Mouse (Mus musculus): ENCODE measurements around the gene Krt33a.

Krt33a gene

DNA sequence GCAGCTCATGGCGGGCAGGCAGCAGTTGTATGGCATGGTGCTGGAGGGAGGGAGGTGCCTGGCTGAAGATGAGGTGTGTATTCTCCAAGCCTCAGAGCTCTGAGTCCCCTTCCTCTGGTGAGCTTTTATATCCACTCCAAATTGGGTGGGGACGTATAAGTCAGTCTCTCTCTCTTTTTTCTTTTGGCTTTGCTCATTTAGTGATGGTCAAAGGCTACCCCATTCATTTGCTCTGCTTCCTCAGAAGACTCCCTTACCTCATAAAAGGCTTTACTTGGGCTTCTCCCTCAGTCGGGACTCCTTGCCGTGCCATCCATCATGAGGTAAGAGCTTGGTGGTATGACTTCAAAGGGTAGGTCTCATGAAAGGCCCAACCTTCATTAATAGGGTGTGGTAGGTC lies at the start of gene Krt33a:
Krt33a (minus strand) TSS at position 101 of the 400 bp plus-strand sequence.
- no peak for DNase-seq

DNA sequence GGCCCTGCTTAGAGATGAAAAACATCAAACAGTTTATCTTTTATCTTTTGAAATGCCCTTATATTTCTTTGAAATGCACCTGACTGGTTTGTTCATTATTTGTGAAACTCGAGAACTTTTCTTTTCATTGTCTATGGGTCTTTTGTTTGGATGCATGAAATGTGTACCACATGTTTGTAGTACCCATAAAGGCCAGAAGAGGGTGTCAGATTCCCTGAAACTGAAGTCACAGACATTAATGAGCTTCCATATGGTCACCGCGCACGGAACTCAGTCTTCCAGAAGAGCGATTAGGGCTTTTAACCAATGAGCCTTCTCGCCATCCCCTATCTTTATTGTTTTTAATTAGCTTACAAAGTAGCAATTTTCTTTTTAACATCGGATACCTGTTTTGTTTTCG lies 42.9 kb upstream of the Krt33a start:
- DNase-seq: no peak

DNA sequence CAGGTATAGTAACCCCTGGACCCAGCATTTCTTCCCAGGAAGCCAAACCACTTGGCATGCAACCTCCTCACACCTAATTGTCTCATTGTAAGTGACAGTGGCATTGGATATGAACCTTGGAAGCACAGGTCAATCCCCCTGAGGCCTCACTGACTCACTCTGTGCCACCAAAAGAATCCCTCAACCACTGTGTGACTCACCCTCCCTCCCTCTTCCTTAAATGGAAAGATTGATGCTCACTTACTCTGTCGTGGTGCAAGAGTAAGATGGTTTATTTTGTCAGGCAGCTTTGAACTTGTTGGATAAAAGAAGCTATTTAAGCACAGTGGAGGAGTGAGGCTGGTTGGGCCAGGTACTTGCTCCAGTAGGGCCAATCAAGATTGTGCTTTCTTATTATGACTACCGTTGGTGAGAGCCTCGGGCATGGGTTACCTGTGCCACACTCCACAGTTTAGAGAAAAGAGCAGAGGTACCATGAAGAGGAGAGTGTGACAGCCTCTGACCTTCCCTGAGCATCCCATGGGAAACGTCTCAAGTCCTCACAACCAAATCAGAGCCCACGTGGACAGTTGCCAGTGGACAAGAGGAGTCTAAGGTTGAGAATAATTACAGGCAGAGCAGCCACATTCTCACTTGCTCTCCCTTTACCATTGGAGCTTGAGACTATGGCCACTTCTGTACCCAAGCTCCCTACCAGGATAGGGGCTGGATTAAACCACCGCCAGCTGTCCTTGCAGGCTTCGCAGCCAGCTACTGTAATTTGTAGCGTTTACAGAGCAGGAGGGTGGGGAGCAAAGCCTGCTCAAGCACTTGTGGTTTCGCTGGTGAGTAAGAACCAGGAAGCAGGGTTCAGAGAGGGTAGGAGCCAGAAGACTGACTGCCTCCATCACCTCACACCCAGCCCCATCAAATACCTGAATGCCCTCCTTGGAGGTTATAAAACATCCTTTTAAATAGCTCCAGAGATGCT lies 40.0 kb upstream of the Krt33a start:
- DNase-seq: no peak

DNA sequence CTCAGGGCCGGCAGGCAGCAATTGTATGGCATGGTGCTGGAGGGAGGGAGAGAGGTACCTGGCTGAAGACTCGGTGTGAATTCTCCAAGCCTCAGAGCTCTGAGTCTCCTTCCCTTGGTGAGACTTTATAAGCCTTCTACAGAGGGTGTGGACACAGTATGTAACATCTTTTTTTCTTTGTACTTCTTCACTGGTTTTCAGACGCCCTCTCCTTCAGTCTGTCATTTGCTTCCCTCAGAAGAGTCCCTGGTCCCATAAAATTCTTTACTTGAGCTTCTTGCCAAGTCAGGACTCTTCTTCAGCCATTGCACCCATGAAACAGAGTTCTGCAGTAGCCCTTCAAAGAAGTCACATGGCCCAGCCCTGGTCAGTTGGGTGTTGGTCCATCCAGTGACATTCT lies 34.4 kb upstream of the Krt33a start, which contains the start of gene Krt31:
Krt31 (minus strand) TSS at position 101 of the 400 bp plus-strand sequence.
- DNase-seq: no peak

DNA sequence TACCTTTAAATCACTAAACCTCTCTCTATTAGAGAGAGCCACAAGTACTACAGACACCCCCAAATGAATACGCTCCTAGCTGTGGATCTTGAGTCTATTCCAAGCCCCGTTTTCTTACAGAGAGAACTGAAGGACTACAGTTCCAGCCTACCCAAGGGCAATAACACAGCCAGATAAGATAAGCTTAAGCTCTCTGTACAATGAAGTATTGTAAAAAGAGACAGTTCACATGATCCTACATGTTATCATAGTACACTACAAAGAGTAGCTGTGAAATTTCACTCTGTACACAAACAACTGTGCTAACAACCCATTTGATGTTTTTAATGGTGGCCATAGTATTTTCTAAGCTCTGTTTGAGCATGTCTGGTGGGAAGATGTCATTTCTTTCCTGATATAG lies 31.2 kb upstream of the Krt33a start:
- DNase-seq: no peak

DNA sequence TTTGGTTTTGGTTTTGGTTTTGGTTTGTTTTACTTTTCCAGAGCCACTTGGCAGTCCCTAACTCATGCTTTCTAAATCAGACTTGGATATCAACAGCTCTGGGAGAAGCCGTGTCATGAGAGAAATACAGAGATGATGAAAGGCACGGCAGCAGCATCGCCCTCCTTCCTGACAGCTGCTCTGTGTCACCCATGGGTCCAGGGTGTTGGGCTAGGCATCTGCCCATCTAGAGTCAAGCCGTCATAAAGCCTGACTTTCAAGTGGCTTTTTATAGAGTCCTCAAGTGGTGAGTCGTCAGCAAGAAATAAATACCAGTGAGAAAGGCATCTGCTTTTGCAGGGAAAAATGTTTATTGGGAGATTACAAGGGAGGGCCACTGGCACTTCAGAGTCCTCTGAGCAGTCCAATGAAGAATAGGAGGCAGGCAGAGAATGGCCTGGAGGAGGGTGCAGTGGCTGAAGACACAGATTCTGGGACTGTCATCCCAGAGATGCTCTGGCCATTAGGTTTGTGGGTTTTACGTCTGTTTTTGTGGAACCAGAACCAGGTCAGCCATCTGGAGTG lies 30.4 kb upstream of the Krt33a start:
- DNase-seq: no peak

DNA sequence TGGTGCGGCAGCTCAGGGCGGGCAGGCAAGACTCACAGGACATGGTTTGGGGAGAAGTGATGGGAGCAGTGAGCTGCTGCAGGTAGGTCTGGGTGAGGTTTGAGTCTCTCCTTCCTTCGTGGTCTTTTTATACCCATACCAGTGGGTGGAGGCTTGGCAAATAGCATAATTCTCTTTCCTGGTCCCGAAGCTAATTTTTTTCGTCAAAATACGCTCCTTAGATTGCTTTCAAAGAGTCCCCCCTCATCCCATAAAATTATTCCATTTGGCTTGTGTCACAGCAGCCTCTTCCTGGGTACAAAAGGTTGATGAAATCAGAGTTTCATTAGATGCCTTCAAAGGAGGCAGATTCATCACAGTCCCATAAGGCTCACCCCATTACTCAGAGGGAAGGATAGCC lies 25.4 kb upstream of the Krt33a start, which contains the start of gene Krt34:
Krt34 (minus strand) TSS at position 101 of the 400 bp plus-strand sequence.
- no peak for DNase-seq

DNA sequence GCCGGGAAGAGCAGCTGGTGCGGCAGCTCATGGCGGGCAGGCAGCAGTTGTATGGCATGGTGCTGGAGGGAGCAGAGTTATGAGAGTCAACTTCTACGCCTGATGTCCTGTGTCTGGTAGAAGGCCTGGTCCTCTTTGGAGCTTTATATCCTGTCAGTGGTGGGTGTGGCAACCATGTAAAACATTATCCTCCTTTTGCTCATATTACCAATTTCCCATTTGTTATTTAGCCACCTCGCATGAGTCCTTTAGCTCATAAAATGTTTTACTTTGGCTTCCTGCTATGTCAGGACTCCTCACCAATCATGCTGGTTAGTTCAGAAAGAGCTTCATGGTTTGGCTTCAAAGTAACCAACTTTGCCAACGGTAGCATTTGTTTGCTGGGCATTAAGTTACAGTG lies 13.8 kb upstream of the Krt33a start, which contains the start of gene Krt33b:
Krt33b (minus strand) TSS at position 101 of the 400 bp plus-strand sequence.
- DNase-seq: no peak

DNA sequence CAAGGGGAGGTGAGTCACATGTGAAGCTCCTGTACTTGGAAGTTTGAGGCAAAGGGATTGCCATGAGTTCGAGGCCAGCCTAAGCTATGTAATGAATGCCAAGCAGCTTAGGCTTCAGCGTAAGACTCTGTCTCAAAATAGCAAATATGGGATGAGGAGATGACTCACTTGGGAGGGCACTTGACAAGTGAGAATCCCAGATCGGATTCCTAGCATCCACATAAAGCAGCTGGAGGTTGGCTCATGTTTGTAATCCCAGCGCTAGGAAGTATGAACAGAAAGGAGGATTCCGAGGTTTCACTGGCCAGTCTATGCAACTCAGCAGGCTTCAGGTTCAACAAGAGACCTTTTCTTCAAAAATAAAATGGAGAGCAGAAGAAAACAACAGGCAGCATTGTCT lies 5.4 kb upstream of the Krt33a start:
- no peak for DNase-seq

DNA sequence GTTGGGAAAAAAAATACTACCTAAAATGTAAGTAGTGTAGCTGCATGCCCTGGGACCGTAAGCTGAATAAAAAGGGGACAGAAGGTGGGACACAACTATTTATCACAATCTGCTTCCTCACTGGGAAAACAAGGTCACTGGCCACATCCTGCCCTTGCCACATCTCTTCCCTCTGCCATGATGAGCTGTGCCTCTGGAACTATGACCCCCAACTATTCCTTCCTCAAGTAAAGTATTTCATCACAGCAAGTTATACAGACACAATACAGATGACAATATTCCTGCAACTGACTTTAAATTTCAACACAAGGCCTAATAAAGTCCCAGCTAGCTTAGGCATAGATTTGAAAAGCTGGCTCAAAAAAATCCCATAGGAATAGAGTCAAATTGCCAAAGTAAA lies 3.5 kb upstream of the Krt33a start:
- no peak for DNase-seq

DNA sequence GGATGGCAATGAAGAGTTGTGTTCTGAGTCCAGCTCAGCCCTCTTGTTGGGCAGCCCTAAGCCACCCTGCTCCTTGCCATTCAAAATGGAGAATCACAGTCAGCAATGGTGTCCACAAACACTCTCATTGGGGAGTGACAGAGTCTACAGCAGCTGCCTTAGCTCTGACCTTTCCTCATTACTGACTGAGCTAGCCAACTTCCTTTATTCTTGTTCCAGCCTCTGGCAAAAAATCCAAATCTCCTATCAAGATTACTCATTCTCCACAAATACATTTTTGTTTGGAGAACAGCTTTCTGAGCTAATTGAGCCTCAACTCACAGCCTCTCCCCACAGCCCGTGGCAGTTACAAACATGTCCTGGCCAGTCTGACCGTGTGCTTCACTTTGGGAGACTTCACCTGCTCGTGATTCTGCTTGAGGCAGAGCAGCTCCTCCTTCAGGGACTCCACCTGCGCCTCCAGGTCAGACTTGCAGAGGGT lies 2.3 kb downstream of the Krt33a start:
- no peak for DNase-seq

DNA sequence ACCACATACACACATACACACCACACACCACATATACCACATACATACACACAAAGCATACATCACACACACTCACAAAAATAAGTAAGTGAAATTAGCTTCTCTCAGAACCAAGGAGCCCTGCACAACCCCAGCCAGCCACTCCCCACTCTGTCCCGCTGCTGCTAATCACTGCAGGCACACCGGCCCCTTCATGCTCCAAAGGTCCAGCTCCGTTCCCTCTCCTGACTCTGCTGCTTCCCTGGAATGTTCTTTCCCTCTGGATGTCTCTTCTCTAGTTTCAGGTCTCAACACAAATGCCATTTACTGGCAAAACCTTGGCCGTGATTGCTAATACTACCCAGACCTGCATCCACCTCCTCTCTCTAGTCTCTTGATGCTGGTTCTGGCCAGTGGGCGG lies 5.3 kb downstream of the Krt33a start:
- no peak for DNase-seq

DNA sequence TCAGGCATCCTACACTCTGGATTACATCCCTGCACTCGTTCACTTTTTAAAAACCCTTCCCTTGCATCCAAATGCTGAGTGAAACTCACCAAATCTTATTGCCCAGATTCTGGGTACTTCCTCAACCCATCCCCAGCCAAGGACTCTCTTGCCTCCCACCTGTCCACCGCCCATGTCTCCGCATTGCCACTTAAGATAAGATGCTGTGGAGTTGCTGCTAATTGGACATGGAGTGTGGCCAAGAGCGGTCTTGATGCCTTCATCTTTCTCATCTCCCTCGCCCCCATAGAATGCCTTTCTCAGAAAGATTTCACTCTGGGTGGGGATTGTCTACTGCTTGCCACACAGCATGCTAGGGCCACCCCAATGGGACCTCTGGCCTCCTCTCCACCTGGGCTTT lies 7.7 kb downstream of the Krt33a start:
- DNase-seq: no peak

DNA sequence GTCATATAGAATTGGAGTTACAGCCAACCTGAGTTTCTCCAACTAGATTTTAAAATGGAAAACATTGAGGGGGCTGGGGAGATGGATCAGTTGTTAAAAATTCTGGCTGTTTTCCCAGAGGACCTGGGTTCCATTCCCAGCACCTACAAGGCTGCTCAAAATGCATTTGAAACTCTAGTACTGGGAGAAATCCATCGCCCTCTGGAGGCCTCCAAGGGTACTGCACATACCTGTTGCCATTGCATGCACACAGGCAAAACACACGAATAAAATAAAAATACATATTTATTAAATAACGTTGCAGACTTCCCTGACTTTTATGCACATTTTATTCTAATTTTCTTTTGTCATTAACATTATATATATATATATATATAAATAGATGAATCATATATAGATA lies 9.4 kb downstream of the Krt33a start:
- no peak for DNase-seq

DNA sequence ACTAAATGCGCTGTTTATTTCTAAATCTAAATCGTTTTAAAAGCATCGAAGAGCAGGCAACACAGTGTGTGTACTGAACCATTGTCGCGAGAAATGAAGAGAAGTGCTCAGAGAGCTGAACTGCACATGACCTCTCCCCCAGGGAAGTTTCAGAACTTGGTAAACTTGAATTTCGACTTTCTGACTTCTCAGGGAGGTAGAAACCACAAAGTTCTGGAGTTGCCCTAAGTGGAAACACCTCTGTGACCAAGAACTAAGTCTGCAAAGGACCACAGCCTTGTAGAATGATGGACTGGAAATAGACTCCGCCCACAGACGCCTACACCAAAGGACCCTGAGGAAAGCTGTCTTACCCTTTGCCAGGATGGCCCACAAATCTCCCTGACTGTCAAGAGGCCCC lies 10.1 kb downstream of the Krt33a start:
- DNase-seq: no peak

DNA sequence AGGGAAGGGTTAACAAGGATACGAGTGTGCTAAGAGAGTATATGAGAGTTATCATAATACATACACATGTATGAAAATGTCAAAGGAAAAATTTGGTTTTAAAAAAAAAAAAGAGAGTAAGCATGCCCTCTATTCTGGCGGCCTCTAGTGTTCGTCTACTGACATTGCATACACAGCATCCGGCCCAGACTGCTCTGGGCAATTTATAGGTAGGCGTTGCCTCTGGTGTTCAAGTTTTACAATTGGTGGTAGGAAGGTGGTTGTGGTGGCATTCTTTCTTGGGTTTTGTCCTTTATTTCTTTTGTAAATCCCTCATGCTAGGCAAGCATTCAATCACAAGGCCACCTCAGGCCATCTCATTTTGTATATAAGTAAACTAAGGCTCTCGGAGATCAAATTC lies 11.2 kb downstream of the Krt33a start:
- no peak for DNase-seq

DNA sequence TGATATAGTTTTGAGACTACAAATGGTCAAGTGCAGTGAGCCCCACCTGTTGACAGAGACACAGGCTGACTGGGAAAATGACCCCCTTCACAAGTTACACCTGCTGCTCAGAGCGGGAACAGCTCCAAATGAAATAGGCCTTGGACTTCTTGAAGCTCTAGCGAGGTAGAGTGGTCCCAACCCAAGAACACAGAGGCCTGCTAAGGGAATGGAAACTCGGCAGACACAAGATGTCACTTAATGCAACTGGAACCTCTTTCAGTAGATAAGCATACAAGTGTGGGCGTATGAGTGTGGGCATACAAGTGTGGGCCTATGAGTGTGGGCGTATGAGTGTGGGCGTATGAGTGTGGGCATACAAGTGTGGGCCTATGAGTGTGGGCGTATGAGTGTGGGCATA lies 16.9 kb downstream of the Krt33a start:
- DNase-seq: no peak

DNA sequence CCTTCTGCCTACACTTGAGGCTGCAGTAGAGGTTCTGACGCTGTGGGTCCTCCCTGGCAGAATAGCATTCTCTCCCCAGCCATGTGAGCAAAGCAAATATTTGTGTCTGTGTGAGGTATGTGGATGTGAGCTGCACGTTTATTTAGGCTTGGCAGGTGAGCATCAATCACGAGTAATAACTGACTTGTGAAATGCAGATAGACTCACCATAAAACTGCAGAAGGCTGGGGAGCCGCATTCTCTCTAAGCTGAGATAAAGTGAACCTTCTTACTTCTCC lies 21.7 kb downstream of the Krt33a start:
- DNase-seq: no peak

DNA sequence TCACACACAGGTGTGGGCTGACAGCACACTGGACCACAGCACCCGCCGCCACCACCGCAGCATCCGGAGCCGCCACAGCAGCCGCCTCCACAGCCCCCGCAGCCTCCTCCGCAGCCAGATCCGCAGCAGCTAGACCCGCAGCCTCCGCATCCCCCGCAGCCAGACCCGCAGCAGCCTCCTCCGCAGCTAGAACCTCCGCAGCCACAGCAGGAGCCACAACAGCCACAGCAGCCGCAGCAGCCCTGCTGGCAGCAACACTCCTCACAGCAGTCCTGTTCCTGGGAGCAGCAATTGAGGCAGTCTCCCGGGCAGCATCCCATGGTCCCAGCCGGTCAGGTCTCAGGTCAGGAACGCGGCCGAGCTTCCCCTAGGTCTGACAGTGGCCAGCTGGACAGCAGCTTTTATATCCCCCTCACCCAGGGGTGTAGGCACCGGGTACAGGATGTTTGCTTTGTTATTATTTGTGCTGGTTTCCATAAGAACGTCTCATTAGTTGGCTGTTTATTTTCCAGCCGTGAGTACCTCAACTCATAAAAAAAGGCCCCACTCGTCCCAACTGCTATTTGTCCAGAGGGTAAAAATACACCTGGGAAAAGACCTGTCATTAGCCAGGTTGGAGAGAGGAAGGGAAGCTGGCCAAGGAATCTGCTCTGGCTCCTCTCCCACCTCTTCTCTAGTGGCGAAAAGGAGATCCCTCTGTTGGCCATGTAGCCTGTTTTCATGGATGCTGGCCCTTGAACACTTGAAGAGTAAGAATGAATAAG lies 22.2 kb downstream of the Krt33a start, which contains the start of gene Krtap17-1:
Krtap17-1 (minus strand) TSS at position 375 of the 764 bp plus-strand sequence.
- DNase-seq: no peak

DNA sequence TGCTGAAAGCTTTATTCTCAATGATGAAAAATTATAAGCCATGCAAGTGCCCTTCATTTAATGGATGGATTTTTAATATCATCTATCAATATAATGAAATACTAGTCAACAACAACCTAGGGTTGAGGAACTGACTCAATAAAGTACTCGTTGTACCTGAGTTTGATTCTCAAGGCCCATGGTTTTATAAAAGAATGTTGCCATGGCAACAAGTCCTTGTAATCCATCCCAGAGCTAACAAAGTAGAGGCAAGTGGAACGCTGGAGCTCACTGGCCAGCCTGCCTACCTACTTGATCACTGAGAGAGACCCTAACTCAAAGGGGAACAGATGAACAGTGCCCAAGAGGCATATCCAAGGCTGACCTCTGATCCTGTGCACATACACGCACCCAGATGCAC lies 25.4 kb downstream of the Krt33a start:
- DNase-seq: no peak

DNA sequence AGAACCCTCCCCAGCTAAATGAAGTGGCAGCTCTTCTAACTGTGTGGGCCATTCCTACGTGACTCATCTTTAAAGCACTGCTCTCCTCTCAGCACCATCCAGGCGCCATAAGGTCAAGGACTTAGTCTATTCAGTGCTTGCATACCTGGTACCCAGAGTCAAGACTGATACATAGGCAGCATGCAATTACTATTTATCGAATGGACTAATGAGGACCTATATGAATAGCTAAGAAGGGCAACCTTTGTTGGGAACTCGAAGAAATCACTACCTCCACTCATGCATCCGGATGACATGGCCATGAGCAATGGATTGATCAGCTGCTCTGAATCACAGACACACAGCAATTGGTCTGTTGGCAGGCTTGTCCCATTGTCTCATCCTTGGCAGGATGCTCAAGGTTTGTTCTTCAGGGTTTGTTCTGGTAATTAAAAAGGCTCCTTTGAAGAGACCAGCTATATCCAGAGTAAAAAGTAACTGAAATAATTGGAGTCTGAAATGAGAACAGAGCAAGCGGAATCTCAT lies 26.1 kb downstream of the Krt33a start:
- no peak for DNase-seq

DNA sequence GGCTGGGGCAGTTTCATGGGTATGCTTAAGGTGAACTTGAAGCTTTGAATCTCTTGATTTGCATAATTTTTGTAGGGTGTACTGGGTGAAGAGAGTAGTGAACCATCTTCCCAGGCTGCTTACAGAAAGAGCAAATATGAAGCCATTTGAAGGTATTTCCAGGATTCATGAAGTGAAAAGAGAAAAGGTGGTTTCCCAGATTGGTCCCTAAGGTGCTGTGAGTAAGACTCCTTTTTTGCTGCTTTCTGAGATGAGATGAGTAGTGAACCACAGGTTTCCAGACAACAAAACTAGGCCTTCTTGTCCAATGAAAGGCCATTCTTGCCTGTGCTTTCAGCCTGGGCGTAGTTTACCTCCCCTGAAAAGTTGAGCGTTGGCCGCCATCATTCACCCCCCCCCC lies 27.5 kb downstream of the Krt33a start:
- DNase-seq: no peak

DNA sequence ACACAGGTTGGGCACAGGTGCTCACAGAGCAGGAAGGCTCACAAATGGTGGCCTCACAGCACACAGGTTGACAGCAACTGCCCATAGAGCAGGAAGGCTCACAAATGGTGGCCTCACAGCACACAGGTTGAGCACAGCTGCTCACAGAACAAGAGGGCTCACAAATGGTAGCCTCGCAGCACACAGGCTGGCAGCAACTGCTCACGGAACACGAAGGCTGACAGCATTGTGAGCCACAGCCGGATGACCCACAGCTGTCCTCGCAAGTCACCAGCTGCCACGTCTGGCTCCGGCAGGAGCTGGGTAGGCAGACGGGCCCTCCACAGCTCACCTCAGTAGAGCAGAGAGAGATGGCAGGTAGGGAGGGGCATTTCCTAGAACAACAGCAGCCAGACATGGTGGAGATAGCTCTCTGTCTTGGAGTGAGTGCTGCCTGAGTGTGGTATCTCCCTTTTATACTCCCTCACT lies 29.8 kb downstream of the Krt33a start, which contains the start of gene Krtap16-1:
Krtap16-1 (minus strand) TSS at position 418 of the 468 bp plus-strand sequence.
- no peak for DNase-seq
